Mouse (Mus musculus): ENCODE results near the gene Tcf7l2.

DNA sequence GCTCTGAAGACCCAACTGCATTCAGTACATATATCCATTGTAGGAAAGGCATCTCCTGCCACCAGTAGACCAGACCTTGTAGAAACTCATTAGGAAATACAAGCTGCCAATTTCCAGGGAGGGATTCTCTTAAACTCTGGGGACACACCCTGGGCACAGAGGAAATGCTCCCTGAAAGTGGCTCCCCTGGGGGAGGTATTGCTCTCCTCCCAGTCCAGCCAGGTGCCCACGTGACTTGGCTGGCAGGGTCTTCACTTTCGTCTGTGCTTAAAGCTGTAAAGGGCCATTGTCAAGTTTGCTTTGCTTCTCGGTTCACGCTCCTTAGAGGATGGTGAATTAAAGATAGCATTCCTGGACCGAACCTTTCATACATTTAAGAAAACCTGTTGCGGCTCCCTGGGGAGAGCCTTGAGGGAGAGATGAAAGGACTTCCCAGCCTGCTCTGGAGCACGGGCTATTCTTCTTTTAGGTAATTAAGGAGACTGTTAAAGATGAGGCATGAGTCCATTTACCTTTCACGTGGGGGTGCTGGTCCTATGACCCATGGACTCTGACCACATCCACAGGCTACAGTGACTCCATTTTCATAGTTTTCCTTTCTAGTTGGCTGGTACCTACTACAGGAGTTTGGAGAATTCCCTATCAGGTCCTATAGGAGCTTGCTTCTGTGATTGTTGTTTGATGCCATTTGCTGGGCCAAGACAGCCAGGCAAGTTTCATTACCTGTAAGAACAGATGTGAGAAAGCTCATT is 52.8 kb downstream of the Tcf7l2 start:
- TF ChIP-seq EP300 (IDR thresholded peaks at IDR 0.05; ENCODE audit: low read depth) (no peak), CTCF (IDR thresholded peaks at IDR 0.05; ENCODE audit: low read depth) (no peak)

Measured in heart, postnatal 0 days (tissue).